Mouse (Mus musculus) left cerebral cortex, adult 18-20 months (tissue): ENCODE measurements around the gene Nfasc. TPM values are rescaled to one million over a fixed set of nuclear protein-coding genes. Genes with fewer than 3 reads are reported as not detected.
A peak's percentile ranks its signal among the peaks of the same experiment; 100 is the strongest.

ENCODE experiments used
- DNase-seq, 2 experiments: peaks; one replicate each; pipeline ENCODE4 v3.0.0; 2021 to 2022; ENCODE audit warnings: low spot score in 2 of 2, mixed read lengths in 1 of 2
- total RNA-seq, 2 experiments: library from RNA; stranded (reverse); gene quantifications; 2 replicates each; pipeline ENCODE4 v1.2.3; 2021

Gene Nfasc
- total RNA-seq, 2 experiments from 2014 or later, result 128 to 134 TPM

DNA sequence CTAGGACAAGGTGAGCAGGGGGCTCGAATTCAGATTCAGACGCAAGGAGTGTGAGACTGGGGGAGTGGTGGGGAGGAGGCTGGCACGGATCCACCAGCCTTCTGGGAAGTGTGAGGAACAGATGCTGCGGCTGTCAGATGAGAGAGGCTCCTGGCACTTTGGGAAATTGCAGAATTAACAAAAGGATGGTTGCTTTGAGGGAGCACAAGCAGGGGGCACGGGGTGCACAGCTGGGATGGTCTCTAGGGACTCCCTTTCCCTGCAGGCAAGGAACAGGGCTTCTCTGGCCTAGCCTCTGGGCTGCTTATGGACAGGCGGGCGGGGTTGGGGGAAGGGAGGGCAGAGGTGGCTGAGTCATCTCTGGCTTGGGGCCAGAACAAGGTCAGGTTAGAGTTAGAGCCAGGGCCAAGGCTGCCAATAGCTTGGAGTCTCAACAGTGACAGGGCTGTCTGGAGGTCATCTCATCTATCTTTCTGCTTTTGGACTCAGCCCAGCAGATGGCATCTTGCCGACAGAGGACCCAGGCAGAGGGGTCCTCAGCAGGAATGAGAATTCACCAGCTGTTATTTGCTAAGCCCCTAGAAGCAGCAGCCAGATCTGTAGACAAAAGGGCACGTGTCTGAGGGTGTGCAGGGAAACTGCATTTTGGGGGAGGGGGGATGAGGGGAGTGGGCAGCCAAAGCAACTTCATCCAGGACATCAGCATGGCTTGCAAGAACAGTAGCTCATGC, 183.5 kb downstream of the Nfasc start:
- DNase-seq, result no peak

GRCm38 (mm10) chr1:132543789-132544188, 197.8 kb downstream of the Nfasc start:
- no peak for DNase-seq

GRCm38 (mm10) chr1:132542762-132543306, 198.8 kb downstream of the Nfasc start, which contains the start of gene Cntn2:
Gene Cntn2 (minus strand): TSS chr1:132543256.
- DNase-seq, result peak; percentile 79 to 86

GRCm38 (mm10) chr1:132541824-132542599, 199.6 kb downstream of the Nfasc start:
- no peak for DNase-seq

GRCm38 (mm10) chr1:132541171-132541823, 200.3 kb downstream of the Nfasc start:
- no peak for DNase-seq

DNA sequence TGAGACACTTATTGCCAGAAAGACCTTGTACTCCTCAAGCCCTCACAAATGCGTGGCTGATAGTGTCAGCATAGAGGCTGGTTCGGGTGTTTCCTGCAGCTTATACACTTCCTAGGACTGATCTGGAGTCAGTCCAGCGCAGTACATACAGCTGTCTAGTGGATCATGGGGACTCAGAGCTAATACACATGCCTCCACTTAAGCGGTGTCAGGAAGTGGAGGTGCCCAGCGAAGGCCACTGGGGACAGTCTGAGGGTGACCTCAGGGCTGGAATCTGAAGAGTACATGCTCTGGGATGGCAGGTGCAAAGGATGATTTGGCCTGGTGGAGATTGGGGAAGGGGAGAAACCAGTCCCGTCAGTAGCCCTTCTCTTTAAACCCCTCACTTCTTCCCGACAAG, 200.9 kb downstream of the Nfasc start:
- no peak for DNase-seq

DNA sequence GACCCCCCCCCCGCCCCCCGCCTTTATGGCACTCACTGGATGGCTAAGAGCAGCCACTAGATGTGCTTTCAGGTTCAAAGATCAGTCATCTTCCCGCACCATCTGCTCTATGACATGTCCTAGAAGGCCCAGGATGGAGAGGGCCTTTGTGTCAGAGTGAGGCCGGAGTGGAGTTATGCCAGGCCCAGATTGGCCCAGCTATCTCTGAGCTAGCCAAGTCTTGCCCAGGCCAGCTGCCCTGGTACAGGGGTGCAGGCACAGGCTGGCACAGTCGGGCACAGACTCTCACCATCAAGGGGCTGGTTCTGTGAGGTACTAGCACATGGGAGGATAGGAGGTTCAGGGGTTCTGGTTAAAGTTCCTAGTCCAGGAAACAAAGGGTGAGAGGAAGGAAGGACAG, 203.9 kb downstream of the Nfasc start:
- no peak for DNase-seq

DNA sequence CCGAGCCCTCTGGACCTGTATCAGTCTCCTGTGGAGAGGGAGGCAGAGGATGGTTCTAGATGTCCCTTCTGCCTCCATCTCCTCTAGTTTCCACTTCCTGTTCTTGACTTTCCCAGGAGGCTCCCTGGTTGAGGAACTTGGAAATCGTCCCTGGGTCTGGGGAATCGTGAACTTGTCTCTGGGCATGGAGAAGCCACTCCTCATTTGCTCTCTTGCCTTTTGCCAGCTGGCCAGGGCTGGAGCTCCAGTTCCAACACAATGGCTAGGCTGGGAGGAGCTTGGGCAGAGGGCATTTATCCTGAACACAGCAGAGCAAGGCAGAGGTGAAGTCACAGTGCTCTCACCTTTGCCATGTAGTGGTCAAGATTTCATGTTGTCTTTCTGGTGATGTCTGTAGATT, 205.2 kb downstream of the Nfasc start:
- DNase-seq, result no peak

DNA sequence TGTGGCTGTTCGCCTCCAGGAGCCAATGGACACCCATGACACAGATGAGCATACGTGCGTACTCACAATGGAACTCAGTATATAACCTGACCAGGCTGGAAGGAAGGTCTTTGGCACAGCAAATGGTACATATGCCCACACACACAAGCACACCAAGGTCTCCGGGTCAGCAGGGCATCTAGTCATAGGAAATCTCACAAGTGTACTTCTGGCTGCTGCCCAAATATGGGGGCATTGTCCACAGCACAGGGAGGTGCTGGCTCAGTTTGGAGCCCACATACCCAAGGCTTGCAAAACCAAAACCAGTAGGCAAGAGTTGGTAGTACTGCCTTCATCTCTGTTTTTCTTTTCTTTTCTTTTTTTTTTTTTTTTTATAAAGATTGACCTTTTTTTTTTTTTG, 206.1 kb downstream of the Nfasc start:
- DNase-seq, result no peak

GRCm38 (mm10) chr1:132533840-132534239, 207.8 kb downstream of the Nfasc start:
- no peak for DNase-seq

DNA sequence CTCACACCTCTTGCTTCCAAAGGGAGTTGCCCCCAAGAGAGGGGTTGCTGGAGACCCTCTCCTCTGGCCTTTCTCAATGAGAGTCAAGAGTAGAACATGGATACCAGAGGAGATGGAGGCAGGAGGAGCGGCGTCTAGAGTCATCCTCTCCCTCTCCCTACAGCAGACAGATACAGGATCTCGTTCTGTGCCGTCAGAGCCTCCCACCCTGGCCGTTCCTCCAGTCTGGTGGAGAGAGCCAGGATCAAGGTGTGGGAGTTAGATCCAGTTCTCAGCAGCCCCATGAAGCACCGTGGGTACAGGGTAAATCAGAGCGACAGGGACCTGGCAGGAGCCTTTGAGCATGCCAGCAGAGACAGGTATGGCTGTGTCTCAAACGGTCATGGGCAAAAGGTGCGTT, 209.1 kb downstream of the Nfasc start:
- DNase-seq, result peak in 1 of 2 experiments; percentile 45

GRCm38 (mm10) chr1:132530631-132531191, 210.9 kb downstream of the Nfasc start:
- no peak for DNase-seq

DNA sequence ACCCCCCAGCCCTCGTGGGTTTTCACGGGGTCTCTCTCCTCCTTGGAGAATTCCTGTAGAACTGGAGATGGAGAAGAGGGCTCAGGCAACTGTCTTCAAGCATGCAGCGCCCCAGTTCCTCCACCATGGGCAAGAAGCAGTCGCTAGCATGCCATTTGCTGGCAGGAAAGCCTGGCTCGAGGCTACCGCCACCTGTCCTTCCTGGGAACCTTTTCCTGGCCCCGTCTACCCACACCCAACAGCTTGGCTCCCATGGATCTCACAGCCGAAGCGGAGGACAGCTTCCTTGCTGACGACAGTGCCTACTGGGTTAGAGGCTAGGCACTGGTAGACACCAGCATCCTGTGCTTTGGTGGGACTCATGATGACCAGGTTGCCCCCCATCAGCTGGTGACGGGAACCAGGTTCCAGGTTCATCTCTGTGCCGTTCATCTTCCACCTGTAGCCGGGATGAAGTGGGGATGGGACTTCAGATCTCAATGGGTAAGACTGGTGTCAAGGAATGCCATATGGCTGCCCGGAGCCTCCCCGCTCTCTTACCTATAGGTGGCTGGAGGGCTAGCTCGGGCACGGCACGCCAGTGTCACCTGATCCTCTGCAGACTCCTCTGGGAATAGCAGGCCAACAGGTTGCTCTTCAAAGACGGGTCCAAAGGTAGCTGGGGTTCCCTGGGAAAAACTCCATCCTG, 212.8 kb downstream of the Nfasc start:
- DNase-seq, result no peak

DNA sequence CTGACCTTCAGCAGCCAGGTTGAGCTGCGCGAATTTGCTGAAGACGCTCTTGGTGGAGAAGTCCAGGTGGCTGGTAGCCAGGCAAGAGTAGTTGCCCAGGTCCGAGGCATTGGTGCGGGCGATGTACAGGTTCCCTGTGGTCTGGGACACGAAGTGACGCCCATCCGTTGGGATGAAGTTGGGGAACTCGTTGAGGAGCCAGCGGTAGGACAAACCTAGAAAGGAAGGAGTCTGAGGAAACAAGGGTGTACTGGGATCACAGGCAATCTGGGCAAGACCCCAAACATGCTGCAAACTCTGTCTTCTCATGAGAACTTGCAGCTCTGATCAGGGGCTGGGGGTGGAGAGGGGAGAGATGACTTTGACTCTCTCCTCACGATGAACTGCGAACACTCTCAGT, 213.5 kb downstream of the Nfasc start:
- no peak for DNase-seq

DNA sequence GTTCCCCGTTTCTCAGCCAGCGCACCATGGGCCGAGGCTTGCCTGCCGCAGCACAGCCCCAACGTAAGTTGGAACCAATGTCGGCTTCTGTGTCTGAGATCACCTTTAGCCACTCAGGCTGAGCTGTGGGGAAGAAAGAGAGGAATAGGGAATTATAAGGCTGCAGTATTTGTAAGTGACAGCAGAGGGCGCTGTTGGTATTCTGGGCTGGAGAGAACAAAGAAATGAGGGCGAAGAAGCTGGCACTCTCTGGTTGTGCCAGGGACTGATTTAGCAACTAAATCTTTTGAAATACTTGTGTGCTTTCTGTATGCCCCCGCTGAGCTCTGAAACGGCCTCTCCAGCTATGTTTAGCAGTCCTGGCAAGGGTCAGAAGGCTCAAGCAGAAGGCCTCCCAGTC, 215.8 kb downstream of the Nfasc start:
- DNase-seq, result peak; percentile 80 to 92

DNA sequence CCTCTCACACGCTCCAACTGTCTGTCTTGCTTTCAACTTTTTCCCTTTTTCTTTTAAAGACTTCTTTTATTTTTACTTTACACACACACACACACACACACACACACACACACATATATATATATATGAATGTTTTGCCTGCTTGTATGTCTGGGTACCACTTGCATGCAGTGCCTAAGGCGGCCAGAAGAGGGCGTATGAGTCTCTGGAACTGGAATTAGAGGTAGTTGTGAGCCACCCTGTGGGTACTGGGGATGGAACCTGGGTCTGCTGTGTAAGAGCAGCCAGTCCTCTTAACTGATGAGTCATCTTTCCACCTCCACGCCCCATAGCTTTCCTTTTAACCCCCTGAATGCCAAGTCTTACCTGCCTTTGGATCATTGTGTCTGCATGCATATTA, 217.7 kb downstream of the Nfasc start:
- DNase-seq, result peak in 1 of 2 experiments; percentile 50

DNA sequence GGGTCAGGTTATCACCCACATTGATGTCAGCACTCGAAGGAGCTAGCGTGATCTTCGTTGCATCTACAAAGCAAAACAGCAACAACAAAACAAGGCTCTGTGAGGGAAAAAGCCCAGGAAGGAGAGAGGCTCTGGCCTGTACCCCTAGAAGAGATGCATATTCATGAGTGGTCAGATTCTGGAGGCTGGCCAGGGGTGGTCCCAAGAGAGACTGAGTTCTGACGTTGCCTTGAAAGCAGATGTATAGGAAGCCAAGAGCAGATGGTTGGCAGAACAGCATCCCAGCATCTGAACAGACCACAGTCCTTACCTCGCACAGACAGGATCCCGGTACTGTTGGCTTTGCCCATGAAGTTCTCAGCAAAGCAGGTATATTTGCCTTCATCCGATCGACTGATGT, 218.5 kb downstream of the Nfasc start:
- no peak for DNase-seq

DNA sequence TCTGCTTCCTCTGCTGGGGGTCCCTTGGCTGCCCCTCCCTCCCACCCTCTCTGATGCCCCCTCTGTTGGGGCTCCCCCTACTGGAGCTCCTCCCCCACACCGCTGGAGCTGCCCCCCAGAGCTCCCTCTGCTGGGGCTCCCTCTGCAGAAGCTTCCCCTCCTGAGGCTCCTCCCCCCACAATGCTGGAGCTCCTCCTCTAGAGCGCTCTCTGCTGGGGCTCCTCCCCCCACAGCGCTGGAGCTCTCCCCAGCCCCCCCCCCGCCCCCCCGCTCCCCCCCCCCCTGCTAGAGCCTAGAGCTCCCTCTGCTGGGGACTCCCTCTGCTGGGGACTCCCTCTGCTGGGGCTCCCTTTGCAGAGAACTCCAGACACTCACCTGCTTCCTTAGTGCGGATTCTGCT, 220.8 kb downstream of the Nfasc start:
- DNase-seq, result peak; percentile 44 to 45

DNA sequence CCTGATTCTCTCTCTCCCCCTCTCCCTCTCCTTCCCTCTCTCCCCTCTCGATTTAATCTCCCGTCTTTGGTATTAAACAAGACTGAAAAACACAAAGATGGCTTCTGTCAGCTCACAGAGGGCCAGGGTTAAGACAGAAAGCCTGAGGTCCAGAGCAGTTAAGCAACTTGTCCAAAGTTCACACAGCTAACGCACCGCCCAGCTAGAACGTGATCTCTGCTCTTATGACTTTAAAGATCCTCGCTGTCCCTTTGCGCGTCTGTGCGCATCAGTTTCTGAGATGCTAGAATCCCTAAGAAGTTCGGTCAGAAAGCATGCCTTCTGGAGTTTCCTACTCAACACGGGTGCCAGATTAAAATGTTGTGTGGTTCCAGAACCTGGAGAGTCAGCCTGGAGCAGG, 221.9 kb downstream of the Nfasc start:
- no peak for DNase-seq

GRCm38 (mm10) chr1:132518621-132519020, 223.0 kb downstream of the Nfasc start:
- no peak for DNase-seq

- no peak for DNase-seq
Measured at GRCm38 (mm10) chr1:132516776-132517175, 224.8 kb downstream of the Nfasc start.
